Mouse (Mus musculus): ENCODE results near the gene Adra2c.

- TF ChIP-seq POLR2A (IDR thresholded peaks at IDR 0.05; ENCODE audit: low read depth, low read length) = no peak
- TF ChIP-seq CTCF (IDR thresholded peaks at IDR 0.05; ENCODE audit: borderline replicate concordance, insufficient read depth, low read length) = no peak
These were observed 35.9 kb downstream of the Adra2c start for GRCm38 (mm10) chr5:35313826-35314586.
